Mouse (Mus musculus): Measurements from ENCODE around the gene Kcne2. TPM values are rescaled to one million over a fixed set of nuclear protein-coding genes. Genes with fewer than 3 reads are reported as not detected.

The Kcne2 gene
- total RNA-seq, 1 experiment, result not detected

GRCm38 (mm10) chr16:92301989-92302388 is 9.8 kb downstream of the Kcne2 start:
- Histone ChIP-seq H3K36me3 (ENCODE audit: control insufficient read depth, insufficient read depth, low read length, poor library complexity, severe bottlenecking) (no peaks in the 10 kb centered on the region), H3K9me3 (ENCODE audit: control insufficient read depth, insufficient read depth, low read depth, low read length) (no peaks in the 10 kb centered on the region), H3K27ac (ENCODE audit: insufficient read depth, low read depth, low read length, poor library complexity, severe bottlenecking) (no peak overlapping the region), H3K4me3 (ENCODE audit: insufficient read depth in 1 of 2, low read depth in 1 of 2, low read length in 2 of 2, poor library complexity in 1 of 2, severe bottlenecking in 1 of 2) (peak overlapping the region; percentile 59 to 72; a peak in 3 of 4 replicates), H3K9ac (ENCODE audit: insufficient read depth, low read depth, low read length, poor library complexity, severe bottlenecking) (no peak overlapping the region), H3K4me1 (ENCODE audit: control insufficient read depth in 2 of 2, insufficient read depth in 2 of 2, low read length in 2 of 2, poor library complexity in 1 of 2) (peaks cover 3 to 5% of the 10 kb centered on the region in 2 experiments; a peak in 2 of 4 replicates)
- DNase-seq (ENCODE audit: low read depth, low spot score), result no peak
- in situ Hi-C loops (cut with MboI; ENCODE audit: low sequenced_read_pairs in 2 of 2, unreplicated experiment in 2 of 2), result no loop called here
- TF ChIP-seq HCFC1 (IDR thresholded peaks at IDR 0.05; ENCODE audit: borderline replicate concordance, insufficient read depth, low read length) (no peak), ZNF384 (IDR thresholded peaks at IDR 0.05; ENCODE audit: low read depth, low read length) (no peak), MAFK (IDR thresholded peaks at IDR 0.05; ENCODE audit: insufficient read depth, low read depth, low read length) (no peak), CHD2 (IDR thresholded peaks at IDR 0.05; ENCODE audit: low read depth, low read length) (no peak)

GRCm38 (mm10) chr16:92302506-92302905 is 10.3 kb downstream of the Kcne2 start:
- in situ Hi-C loops (cut with MboI; ENCODE audit: low sequenced_read_pairs in 2 of 2, unreplicated experiment in 2 of 2), result no loop called here
- Histone ChIP-seq H3K4me1 (ENCODE audit: control insufficient read depth in 2 of 2, insufficient read depth in 2 of 2, low read length in 2 of 2, poor library complexity in 1 of 2) (peaks cover 3 to 5% of the 10 kb centered on the region in 2 experiments; a peak in 2 of 4 replicates), H3K27ac (ENCODE audit: insufficient read depth, low read depth, low read length, poor library complexity, severe bottlenecking) (no peak overlapping the region), H3K36me3 (ENCODE audit: control insufficient read depth, insufficient read depth, low read length, poor library complexity, severe bottlenecking) (no peaks in the 10 kb centered on the region), H3K9me3 (ENCODE audit: control insufficient read depth, insufficient read depth, low read depth, low read length) (no peaks in the 10 kb centered on the region), H3K9ac (ENCODE audit: insufficient read depth, low read depth, low read length, poor library complexity, severe bottlenecking) (no peak overlapping the region), H3K4me3 (ENCODE audit: insufficient read depth in 1 of 2, low read depth in 1 of 2, low read length in 2 of 2, poor library complexity in 1 of 2, severe bottlenecking in 1 of 2) (no peak overlapping the region)
- TF ChIP-seq CHD2 (IDR thresholded peaks at IDR 0.05; ENCODE audit: low read depth, low read length) (no peak), MAFK (IDR thresholded peaks at IDR 0.05; ENCODE audit: insufficient read depth, low read depth, low read length) (no peak), ZNF384 (IDR thresholded peaks at IDR 0.05; ENCODE audit: low read depth, low read length) (no peak), ZC3H11A (IDR thresholded peaks at IDR 0.05; ENCODE audit: borderline replicate concordance, low read depth, low read length) (no peak), HCFC1 (IDR thresholded peaks at IDR 0.05; ENCODE audit: borderline replicate concordance, insufficient read depth, low read length) (no peak)
- no peak for DNase-seq (ENCODE audit: low read depth, low spot score)

- H3K9me3 ChIP-seq (ENCODE audit: control insufficient read depth, insufficient read depth, low read depth, low read length), result no peaks in the 10 kb centered on the region
- in situ Hi-C loops (cut with MboI; ENCODE audit: low sequenced_read_pairs in 2 of 2, unreplicated experiment in 2 of 2), result no loop called here
Measured at GRCm38 (mm10) chr16:92305519-92305918, 13.3 kb downstream of the Kcne2 start.

GRCm38 (mm10) chr16:92307947-92308346 is 15.8 kb downstream of the Kcne2 start:
- in situ Hi-C loops (cut with MboI; ENCODE audit: low sequenced_read_pairs in 2 of 2, unreplicated experiment in 2 of 2), result no loop called here
- TF ChIP-seq HCFC1 (IDR thresholded peaks at IDR 0.05; ENCODE audit: borderline replicate concordance, insufficient read depth, low read length) (no peak), ZNF384 (IDR thresholded peaks at IDR 0.05; ENCODE audit: low read depth, low read length) (no peak), ZC3H11A (IDR thresholded peaks at IDR 0.05; ENCODE audit: borderline replicate concordance, low read depth, low read length) (no peak), CHD2 (IDR thresholded peaks at IDR 0.05; ENCODE audit: low read depth, low read length) (no peak)
- DNase-seq (ENCODE audit: low read depth, low spot score), result no peak
- no peak overlapping the region for H3K4me3 ChIP-seq (ENCODE audit: insufficient read depth in 1 of 2, low read depth in 1 of 2, low read length in 2 of 2, poor library complexity in 1 of 2, severe bottlenecking in 1 of 2)
- H3K27ac ChIP-seq (ENCODE audit: insufficient read depth, low read depth, low read length, poor library complexity, severe bottlenecking), result no peak overlapping the region
- H3K9me3 ChIP-seq (ENCODE audit: control insufficient read depth, insufficient read depth, low read depth, low read length), result no peaks in the 10 kb centered on the region
- no peak overlapping the region for H3K9ac ChIP-seq (ENCODE audit: insufficient read depth, low read depth, low read length, poor library complexity, severe bottlenecking)
- no peaks in the 10 kb centered on the region for H3K4me1 ChIP-seq (ENCODE audit: control insufficient read depth in 2 of 2, insufficient read depth in 2 of 2, low read length in 2 of 2, poor library complexity in 1 of 2)
- H3K36me3 ChIP-seq (ENCODE audit: control insufficient read depth, insufficient read depth, low read length, poor library complexity, severe bottlenecking), result no peaks in the 10 kb centered on the region

More at GRCm38 (mm10) chr16:92305519-92305918, 13.3 kb downstream of the Kcne2 start:
- H3K4me1 ChIP-seq (ENCODE audit: control insufficient read depth in 2 of 2, insufficient read depth in 2 of 2, low read length in 2 of 2, poor library complexity in 1 of 2), result peaks cover 3 to 5% of the 10 kb centered on the region in 2 experiments; a peak in 2 of 4 replicates
- no peaks in the 10 kb centered on the region for H3K36me3 ChIP-seq (ENCODE audit: control insufficient read depth, insufficient read depth, low read length, poor library complexity, severe bottlenecking)
- DNase-seq (ENCODE audit: low read depth, low spot score), result peak; percentile 35
- no peak overlapping the region for H3K27ac ChIP-seq (ENCODE audit: insufficient read depth, low read depth, low read length, poor library complexity, severe bottlenecking)
- H3K9ac ChIP-seq (ENCODE audit: insufficient read depth, low read depth, low read length, poor library complexity, severe bottlenecking), result no peak overlapping the region
- H3K4me3 ChIP-seq (ENCODE audit: insufficient read depth in 1 of 2, low read depth in 1 of 2, low read length in 2 of 2, poor library complexity in 1 of 2, severe bottlenecking in 1 of 2), result no peak overlapping the region
- TF ChIP-seq HCFC1 (IDR thresholded peaks at IDR 0.05; ENCODE audit: borderline replicate concordance, insufficient read depth, low read length), result no peak
- no peak for TF ChIP-seq CHD2 (IDR thresholded peaks at IDR 0.05; ENCODE audit: low read depth, low read length)
- TF ChIP-seq MAFK (IDR thresholded peaks at IDR 0.05; ENCODE audit: insufficient read depth, low read depth, low read length), result no peak
- no peak for TF ChIP-seq ZC3H11A (IDR thresholded peaks at IDR 0.05; ENCODE audit: borderline replicate concordance, low read depth, low read length)
- no peak for TF ChIP-seq ZNF384 (IDR thresholded peaks at IDR 0.05; ENCODE audit: low read depth, low read length)

GRCm38 (mm10) chr16:92309126-92309525 is 16.9 kb downstream of the Kcne2 start:
- Histone ChIP-seq H3K4me1 (ENCODE audit: control insufficient read depth in 2 of 2, insufficient read depth in 2 of 2, low read length in 2 of 2, poor library complexity in 1 of 2) (no peaks in the 10 kb centered on the region), H3K27ac (ENCODE audit: insufficient read depth, low read depth, low read length, poor library complexity, severe bottlenecking) (no peak overlapping the region), H3K4me3 (ENCODE audit: insufficient read depth in 1 of 2, low read depth in 1 of 2, low read length in 2 of 2, poor library complexity in 1 of 2, severe bottlenecking in 1 of 2) (no peak overlapping the region), H3K9ac (ENCODE audit: insufficient read depth, low read depth, low read length, poor library complexity, severe bottlenecking) (no peak overlapping the region), H3K9me3 (ENCODE audit: control insufficient read depth, insufficient read depth, low read depth, low read length) (no peaks in the 10 kb centered on the region), H3K36me3 (ENCODE audit: control insufficient read depth, insufficient read depth, low read length, poor library complexity, severe bottlenecking) (no peaks in the 10 kb centered on the region)
- DNase-seq (ENCODE audit: low read depth, low spot score), result no peak
- no peak for TF ChIP-seq HCFC1 (IDR thresholded peaks at IDR 0.05; ENCODE audit: borderline replicate concordance, insufficient read depth, low read length)
- no peak for TF ChIP-seq CHD2 (IDR thresholded peaks at IDR 0.05; ENCODE audit: low read depth, low read length)
- no peak for TF ChIP-seq MAFK (IDR thresholded peaks at IDR 0.05; ENCODE audit: insufficient read depth, low read depth, low read length)
- no peak for TF ChIP-seq ZC3H11A (IDR thresholded peaks at IDR 0.05; ENCODE audit: borderline replicate concordance, low read depth, low read length)
- TF ChIP-seq ZNF384 (IDR thresholded peaks at IDR 0.05; ENCODE audit: low read depth, low read length), result no peak
- in situ Hi-C loops (cut with MboI; ENCODE audit: low sequenced_read_pairs in 2 of 2, unreplicated experiment in 2 of 2), result no loop called here
